Mouse (Mus musculus) CH12.LX (cell line): ENCODE results near the gene Btnl9.

Source experiments
- BHLHE40 ChIP-seq: IDR thresholded peaks from 2 replicates; pipeline ENCODE4 v1.6.1; 2011; ENCODE audit warnings: mild to moderate bottlenecking, low read depth, low read length, improper control_type of control experiment
- CTCF ChIP-seq, 2 experiments: IDR thresholded peaks in 1 of 2; conservative IDR thresholded peaks in 1 of 2; 2 replicates each; pipeline ENCODE4 v1.5.1; 2011 to 2012; ENCODE audit warnings: low read depth in 2 of 2, low read length in 2 of 2, improper control_type of control experiment in 1 of 2, inconsistent platforms in 1 of 2, mild to moderate bottlenecking in 1 of 2, moderate library complexity in 1 of 2
- ELF1 ChIP-seq: IDR thresholded peaks from 2 replicates; pipeline ENCODE4 v1.6.1; 2014; ENCODE audit warnings: low read depth, mild to moderate bottlenecking, inconsistent platforms, low read length, improper control_type of control experiment
- EP300 ChIP-seq: IDR thresholded peaks from 2 replicates; pipeline ENCODE4 v1.6.1; 2011; ENCODE audit warnings: low read length, improper control_type of control experiment
- HCFC1 ChIP-seq: IDR thresholded peaks from 2 replicates; pipeline ENCODE4 v1.6.1; 2012; ENCODE audit warnings: low read depth, mild to moderate bottlenecking, inconsistent platforms, low read length, improper control_type of control experiment
- MAX ChIP-seq: IDR thresholded peaks from 2 replicates; pipeline ENCODE4 v1.6.1; 2011; ENCODE audit warnings: low read length, improper control_type of control experiment
- POLR2A ChIP-seq: IDR thresholded peaks from 2 replicates; pipeline ENCODE4 v1.6.1; 2011; ENCODE audit warnings: low read depth, mild to moderate bottlenecking, improper control_type of control experiment, low read length
- TBP ChIP-seq: conservative IDR thresholded peaks from 2 replicates; pipeline ENCODE4 v1.6.1; 2011; ENCODE audit warnings: low read depth, low read length, improper control_type of control experiment
- USF1 ChIP-seq: IDR thresholded peaks from 2 replicates; pipeline ENCODE4 v1.6.1; 2014; ENCODE audit warnings: low read depth, mild to moderate bottlenecking, inconsistent platforms, low read length, improper control_type of control experiment
- ZC3H11A ChIP-seq: IDR thresholded peaks from 2 replicates; pipeline ENCODE4 v1.6.1; 2012; ENCODE audit warnings: low read depth, mild to moderate bottlenecking, inconsistent platforms, low read length, improper control_type of control experiment

GRCm38 (mm10) chr11:49156821-49157814 is 29.8 kb downstream of the Btnl9 start:
- no peak for TF ChIP-seq EP300
- TF ChIP-seq POLR2A: no peak
- no peak for TF ChIP-seq MAX
- no peak for TF ChIP-seq HCFC1
- no peak for TF ChIP-seq CTCF (conservative IDR thresholded peaks at IDR 0.05 in 1 of 2, IDR thresholded peaks at IDR 0.05 in 1 of 2; ENCODE audit: low read depth in 2 of 2, low read length in 2 of 2)
- TF ChIP-seq BHLHE40: no peak
- TF ChIP-seq USF1: no peak
- no peak for TF ChIP-seq ZC3H11A
- TF ChIP-seq ELF1: no peak
- no peak for TF ChIP-seq TBP
